Mouse (Mus musculus): ENCODE measurements at regions not wholly inside any gene's neighbourhood (a gene's known extent, or its start where the extent isn't known, plus 50 kb on each side); places are given as distances from the start of the nearest gene placed in this dataset.
"Not testable (repeated sequence)": the region's sequence is repeated elsewhere in the genome, so short reads cannot be mapped to it uniquely, and the experiment has no call there.

GRCm38 (mm10) chr4:23341240-23341639 is 853.1 kb upstream of the Pou3f2 start:
- Histone ChIP-seq H3K27ac (ENCODE audit: low read depth, low read length) (no peak overlapping the region), H3K4me3 (ENCODE audit: low read length) (no peak overlapping the region), H3K27me3 (replicated peaks; ENCODE audit: control insufficient read depth, insufficient read depth, low read length) (no peaks in the 10 kb centered on the region), H3K9ac (ENCODE audit: low read depth, low read length) (no peak overlapping the region), H3K4me2 (ENCODE audit: low read length) (0 out of 2 replicates have a peak overlapping the region, but pooled peaks have one; percentile 10), H3K9me3 (ENCODE audit: control insufficient read depth, low read length) (no peaks in the 10 kb centered on the region), H3K36me3 (ENCODE audit: control insufficient read depth, insufficient read depth, low read length) (no peaks in the 10 kb centered on the region), H3K4me1 (ENCODE audit: control insufficient read depth, insufficient read depth, low read depth, low read length) (no peaks in the 10 kb centered on the region)
- ATAC-seq = peak; percentile 76; the same call in 1 of the 2 replicates
- 12% methylated on average over 8 of the region's 8 CpGs for WGBS

GRCm38 (mm10) chr4:23338481-23338880 is 850.3 kb upstream of the Pou3f2 start:
- no peak overlapping the region for H3K27ac ChIP-seq (ENCODE audit: low read depth, low read length)
- H3K27me3 ChIP-seq (replicated peaks; ENCODE audit: control insufficient read depth, insufficient read depth, low read length) = no peaks in the 10 kb centered on the region
- H3K9me3 ChIP-seq (ENCODE audit: control insufficient read depth, low read length) = no peaks in the 10 kb centered on the region
- WGBS = 49% methylated on average over 5 of the region's 5 CpGs
- ATAC-seq = no peak
- no peaks in the 10 kb centered on the region for H3K4me1 ChIP-seq (ENCODE audit: control insufficient read depth, insufficient read depth, low read depth, low read length)
- H3K36me3 ChIP-seq (ENCODE audit: control insufficient read depth, insufficient read depth, low read length) = no peaks in the 10 kb centered on the region
- no peak overlapping the region for H3K4me2 ChIP-seq (ENCODE audit: low read length)
- H3K4me3 ChIP-seq (ENCODE audit: low read length) = no peak overlapping the region
- H3K9ac ChIP-seq (ENCODE audit: low read depth, low read length) = no peak overlapping the region

- Histone ChIP-seq H3K9me3 (ENCODE audit: control insufficient read depth, low read length) (no peaks in the 10 kb centered on the region), H3K36me3 (ENCODE audit: control insufficient read depth, insufficient read depth, low read length) (no peaks in the 10 kb centered on the region), H3K9ac (ENCODE audit: low read depth, low read length) (no peak overlapping the region), H3K27me3 (replicated peaks; ENCODE audit: control insufficient read depth, insufficient read depth, low read length) (no peaks in the 10 kb centered on the region), H3K4me3 (ENCODE audit: low read length) (no peak overlapping the region), H3K4me1 (ENCODE audit: control insufficient read depth, insufficient read depth, low read depth, low read length) (no peaks in the 10 kb centered on the region), H3K4me2 (ENCODE audit: low read length) (no peak overlapping the region), H3K27ac (ENCODE audit: low read depth, low read length) (no peak overlapping the region)
- no peak for ATAC-seq
- 22% methylated on average over 2 of the region's 2 CpGs for WGBS
Observed at GRCm38 (mm10) chr4:23300617-23301016, 812.5 kb upstream of the Pou3f2 start.

- ATAC-seq = no peak
- WGBS = 51% methylated on average over 6 of the region's 6 CpGs
- no peaks in the 10 kb centered on the region for H3K27me3 ChIP-seq (replicated peaks; ENCODE audit: control insufficient read depth, insufficient read depth, low read length)
- H3K4me1 ChIP-seq (ENCODE audit: control insufficient read depth, insufficient read depth, low read depth, low read length) = no peaks in the 10 kb centered on the region
- no peaks in the 10 kb centered on the region for H3K36me3 ChIP-seq (ENCODE audit: control insufficient read depth, insufficient read depth, low read length)
- H3K4me2 ChIP-seq (ENCODE audit: low read length) = no peak overlapping the region
- H3K9me3 ChIP-seq (ENCODE audit: control insufficient read depth, low read length) = no peaks in the 10 kb centered on the region
- H3K4me3 ChIP-seq (ENCODE audit: low read length) = no peak overlapping the region
- H3K9ac ChIP-seq (ENCODE audit: low read depth, low read length) = no peak overlapping the region
- no peak overlapping the region for H3K27ac ChIP-seq (ENCODE audit: low read depth, low read length)
Observed at GRCm38 (mm10) chr4:23280087-23280486, 791.9 kb upstream of the Pou3f2 start.

GRCm38 (mm10) chr4:23275203-23275602 is 787.0 kb upstream of the Pou3f2 start:
- Histone ChIP-seq H3K9ac (ENCODE audit: low read depth, low read length) (no peak overlapping the region), H3K27me3 (replicated peaks; ENCODE audit: control insufficient read depth, insufficient read depth, low read length) (no peaks in the 10 kb centered on the region), H3K4me2 (ENCODE audit: low read length) (no peak overlapping the region), H3K4me3 (ENCODE audit: low read length) (no peak overlapping the region), H3K36me3 (ENCODE audit: control insufficient read depth, insufficient read depth, low read length) (no peaks in the 10 kb centered on the region), H3K4me1 (ENCODE audit: control insufficient read depth, insufficient read depth, low read depth, low read length) (no peaks in the 10 kb centered on the region), H3K9me3 (ENCODE audit: control insufficient read depth, low read length) (no peaks in the 10 kb centered on the region), H3K27ac (ENCODE audit: low read depth, low read length) (no peak overlapping the region)
- WGBS = 77% methylated on average over 5 of the region's 5 CpGs
- no peak for ATAC-seq

GRCm38 (mm10) chr4:23271947-23272346 is 783.8 kb upstream of the Pou3f2 start:
- H3K9me3 ChIP-seq (ENCODE audit: control insufficient read depth, low read length) = no peaks in the 10 kb centered on the region
- ATAC-seq = no peak
- H3K27me3 ChIP-seq (replicated peaks; ENCODE audit: control insufficient read depth, insufficient read depth, low read length) = no peaks in the 10 kb centered on the region
- no peak overlapping the region for H3K27ac ChIP-seq (ENCODE audit: low read depth, low read length)
- H3K4me3 ChIP-seq (ENCODE audit: low read length) = no peak overlapping the region
- H3K36me3 ChIP-seq (ENCODE audit: control insufficient read depth, insufficient read depth, low read length) = no peaks in the 10 kb centered on the region
- no peaks in the 10 kb centered on the region for H3K4me1 ChIP-seq (ENCODE audit: control insufficient read depth, insufficient read depth, low read depth, low read length)
- no peak overlapping the region for H3K9ac ChIP-seq (ENCODE audit: low read depth, low read length)
- H3K4me2 ChIP-seq (ENCODE audit: low read length) = no peak overlapping the region

- H3K4me1 ChIP-seq (ENCODE audit: control insufficient read depth, insufficient read depth, low read depth, low read length) = no peaks in the 10 kb centered on the region
- H3K27me3 ChIP-seq (replicated peaks; ENCODE audit: control insufficient read depth, insufficient read depth, low read length) = no peaks in the 10 kb centered on the region
- ATAC-seq = no peak
- no peak overlapping the region for H3K27ac ChIP-seq (ENCODE audit: low read depth, low read length)
- H3K36me3 ChIP-seq (ENCODE audit: control insufficient read depth, insufficient read depth, low read length) = no peaks in the 10 kb centered on the region
- H3K4me3 ChIP-seq (ENCODE audit: low read length) = no peak overlapping the region
- H3K9me3 ChIP-seq (ENCODE audit: control insufficient read depth, low read length) = peaks cover 11% of the 10 kb centered on the region
- 86% methylated on average over 4 of the region's 4 CpGs for WGBS
- no peak overlapping the region for H3K9ac ChIP-seq (ENCODE audit: low read depth, low read length)
- no peak overlapping the region for H3K4me2 ChIP-seq (ENCODE audit: low read length)
Observed at GRCm38 (mm10) chr4:23260371-23260770, 772.2 kb upstream of the Pou3f2 start.

GRCm38 (mm10) chr4:23234960-23235359 is 746.8 kb upstream of the Pou3f2 start:
- no peaks in the 10 kb centered on the region for H3K4me1 ChIP-seq (ENCODE audit: control insufficient read depth, insufficient read depth, low read depth, low read length)
- 50% methylated on average over 1 of the region's 1 CpGs for WGBS
- no peak overlapping the region for H3K4me3 ChIP-seq (ENCODE audit: low read length)

GRCm38 (mm10) chr4:23194756-23195155 is 706.6 kb upstream of the Pou3f2 start:
- H3K4me1 ChIP-seq (ENCODE audit: control insufficient read depth, insufficient read depth, low read depth, low read length); H3K27ac ChIP-seq (ENCODE audit: low read depth, low read length); ATAC-seq; H3K36me3 ChIP-seq (ENCODE audit: control insufficient read depth, insufficient read depth, low read length); H3K4me3 ChIP-seq (ENCODE audit: low read length); H3K9ac ChIP-seq (ENCODE audit: low read depth, low read length); H3K27me3 ChIP-seq (replicated peaks; ENCODE audit: control insufficient read depth, insufficient read depth, low read length); H3K4me2 ChIP-seq (ENCODE audit: low read length); H3K9me3 ChIP-seq (ENCODE audit: control insufficient read depth, low read length): not testable (repeated sequence)
- 87% methylated on average over 1 of the region's 1 CpGs for WGBS

More at GRCm38 (mm10) chr4:23234960-23235359, 746.8 kb upstream of the Pou3f2 start:
- H3K9ac ChIP-seq (ENCODE audit: low read depth, low read length) = no peak overlapping the region
- no peaks in the 10 kb centered on the region for H3K36me3 ChIP-seq (ENCODE audit: control insufficient read depth, insufficient read depth, low read length)
- no peak for ATAC-seq
- H3K9me3 ChIP-seq (ENCODE audit: control insufficient read depth, low read length) = no peaks in the 10 kb centered on the region
- H3K27me3 ChIP-seq (replicated peaks; ENCODE audit: control insufficient read depth, insufficient read depth, low read length) = no peaks in the 10 kb centered on the region
- no peak overlapping the region for H3K27ac ChIP-seq (ENCODE audit: low read depth, low read length)
- no peak overlapping the region for H3K4me2 ChIP-seq (ENCODE audit: low read length)
